ENCODE assay signal across 8 mouse cellular contexts in genomic region chrX:10718021-10718837, GRCm38 (mm10). TPM values are rescaled to one million over a fixed set of nuclear protein-coding genes. Genes with fewer than 3 reads are reported as not detected.
DNase-seq lines count a peak whose midpoint lies in the region; ATAC-seq and TF ChIP-seq lines count a peak whose summit lies in the region.

No protein-coding gene starts in this region.

- peak; percentile 9 for DNase-seq in kidney, adult 11 months
- no peak for DNase-seq in kidney, adult 8-10 months
- peak; percentile 34 for DNase-seq in cerebellum, adult 8-10 months
- DNase-seq in frontal cortex, postnatal 10 days (ENCODE audit: low spot score in 2 of 2) = peak; percentile 5 to 24
- peak; percentile 74 for DNase-seq in intestine, embryonic 14.5 days (ENCODE audit: low spot score)
- peak; percentile 48 for DNase-seq in limb, embryonic 10.5 days (ENCODE audit: low spot score)
- DNase-seq in naive thymus-derived CD4-positive, alpha-beta T cell, adult 2 months (ENCODE audit: low read depth) = peak; percentile 51
- peak; percentile 29 for DNase-seq in stomach, postnatal 0 days (ENCODE audit: low spot score)

- no peak for ATAC-seq in intestine, embryonic 14.5 days (replicated peaks; ENCODE audit: low FRiP score, low TSS enrichment, low read depth)
- ATAC-seq in stomach, postnatal 0 days (ENCODE audit: low FRiP score, low TSS enrichment) = no peak

- H3K9me3 ChIP-seq in intestine, embryonic 14.5 days (ENCODE audit: control insufficient read depth, low read length) = no peaks in the 10 kb centered on the region
- H3K9me3 ChIP-seq in limb, embryonic 10.5 days (replicated peaks) = no peaks in the 10 kb centered on the region
- no peaks in the 10 kb centered on the region for H3K9me3 ChIP-seq in stomach, postnatal 0 days (ENCODE audit: control insufficient read depth, low read length)

- no peaks in the 10 kb centered on the region; the same call in 1 of the 2 replicates for H3K4me1 ChIP-seq in intestine, embryonic 14.5 days (replicated peaks; ENCODE audit: control insufficient read depth, insufficient read depth, low read length)
- H3K4me1 ChIP-seq in limb, embryonic 10.5 days = peaks cover 25% of the 10 kb centered on the region
- no peaks in the 10 kb centered on the region for H3K4me1 ChIP-seq in stomach, postnatal 0 days (replicated peaks; ENCODE audit: control insufficient read depth, insufficient read depth)

- TF ChIP-seq CTCF in stomach, postnatal 0 days (IDR thresholded peaks at IDR 0.05; ENCODE audit: low read depth) = no peak

- H3K9ac ChIP-seq in intestine, embryonic 14.5 days (ENCODE audit: low read length) = peak overlapping the region; percentile 71
- peak overlapping the region; percentile 73 for H3K9ac ChIP-seq in stomach, postnatal 0 days (ENCODE audit: low read length)

- no peak for TF ChIP-seq EP300 in stomach, postnatal 0 days (optimal IDR thresholded peaks at IDR 0.05)

- peak overlapping the region; percentile 56 for H3K4me2 ChIP-seq in intestine, embryonic 14.5 days (ENCODE audit: low read length)
- peak overlapping the region; percentile 58 for H3K4me2 ChIP-seq in stomach, postnatal 0 days (replicated peaks; ENCODE audit: low read depth)

- WGBS in intestine, embryonic 14.5 days = 10% methylated on average over 60 of the region's 61 CpGs
- 9% methylated on average over 61 of the region's 61 CpGs for WGBS in limb, embryonic 10.5 days
- 17% methylated on average over 61 of the region's 61 CpGs for WGBS in stomach, postnatal 0 days

- H3K36me3 ChIP-seq in intestine, embryonic 14.5 days (ENCODE audit: control insufficient read depth, insufficient read depth, low read length) = no peaks in the 10 kb centered on the region
- H3K36me3 ChIP-seq in limb, embryonic 10.5 days = no peaks in the 10 kb centered on the region
- no peaks in the 10 kb centered on the region for H3K36me3 ChIP-seq in stomach, postnatal 0 days (ENCODE audit: control insufficient read depth, insufficient read depth, low read length)

- H3K4me3 ChIP-seq in intestine, embryonic 14.5 days (ENCODE audit: low read depth, low read length) = peak overlapping the region; percentile 60
- peak overlapping the region; percentile 60 for H3K4me3 ChIP-seq in limb, embryonic 10.5 days
- peak overlapping the region; percentile 59 for H3K4me3 ChIP-seq in stomach, postnatal 0 days (ENCODE audit: low read depth, low read length)

- H3K27ac ChIP-seq in intestine, embryonic 14.5 days (ENCODE audit: low read depth) = peak overlapping the region; percentile 86
- H3K27ac ChIP-seq in limb, embryonic 10.5 days = peak overlapping the region; percentile 85
- peak overlapping the region; percentile 92 for H3K27ac ChIP-seq in stomach, postnatal 0 days (replicated peaks)

- H3K27me3 ChIP-seq in intestine, embryonic 14.5 days (replicated peaks; ENCODE audit: control insufficient read depth, insufficient read depth, low read length) = 0 out of 2 replicates have a peak, but pooled peaks cover 3% of the 10 kb centered on the region
- H3K27me3 ChIP-seq in limb, embryonic 10.5 days (ENCODE audit: low read depth, poor library complexity, severe bottlenecking) = peaks cover 43% of the 10 kb centered on the region
- H3K27me3 ChIP-seq in stomach, postnatal 0 days (ENCODE audit: control insufficient read depth, insufficient read depth, low read length) = no peaks in the 10 kb centered on the region

RNA-seq across cellular contexts. Expression of gene Mid1ip1, which starts 3.4 kb away (rescaled TPM):
- polyA plus RNA-seq in intestine, embryonic 14.5 days (2014; fragmentation: Nextera tagmentation; extraction: Ambion mirVana) = 72.8 and 79.8 TPM in 2 replicates
- 21.9 and 26.1 TPM in 2 replicates for polyA plus RNA-seq in limb, embryonic 10.5 days (2016; fragmentation: Nextera tagmentation; extraction: Ambion mirVana)
- 118 and 126 TPM in 2 replicates for polyA plus RNA-seq in stomach, postnatal 0 days (2015; fragmentation: Nextera tagmentation; extraction: Ambion mirVana)

Comparison
In these comparisons a context has a peak if more than half of its experiments do, and no peak if none do; other contexts are left out.
1. DNase-seq: peak in kidney, adult 11 months (single experiment), cerebellum, adult 8-10 months (single experiment), frontal cortex, postnatal 10 days (2 of 2), intestine, embryonic 14.5 days (single experiment), limb, embryonic 10.5 days (single experiment), naive thymus-derived CD4-positive, alpha-beta T cell, adult 2 months (single experiment) and stomach, postnatal 0 days (single experiment); none in kidney, adult 8-10 months (0 of 2).
2. Peak in every context shown above with its lines, with median percentiles within 50 percentile points of each other: H3K27ac ChIP-seq and H3K4me3 ChIP-seq.